Mouse (Mus musculus): ENCODE data around the gene Copb1.
A peak's percentile ranks its signal among the peaks of the same experiment; 100 is the strongest.

The Copb1 gene

DNA sequence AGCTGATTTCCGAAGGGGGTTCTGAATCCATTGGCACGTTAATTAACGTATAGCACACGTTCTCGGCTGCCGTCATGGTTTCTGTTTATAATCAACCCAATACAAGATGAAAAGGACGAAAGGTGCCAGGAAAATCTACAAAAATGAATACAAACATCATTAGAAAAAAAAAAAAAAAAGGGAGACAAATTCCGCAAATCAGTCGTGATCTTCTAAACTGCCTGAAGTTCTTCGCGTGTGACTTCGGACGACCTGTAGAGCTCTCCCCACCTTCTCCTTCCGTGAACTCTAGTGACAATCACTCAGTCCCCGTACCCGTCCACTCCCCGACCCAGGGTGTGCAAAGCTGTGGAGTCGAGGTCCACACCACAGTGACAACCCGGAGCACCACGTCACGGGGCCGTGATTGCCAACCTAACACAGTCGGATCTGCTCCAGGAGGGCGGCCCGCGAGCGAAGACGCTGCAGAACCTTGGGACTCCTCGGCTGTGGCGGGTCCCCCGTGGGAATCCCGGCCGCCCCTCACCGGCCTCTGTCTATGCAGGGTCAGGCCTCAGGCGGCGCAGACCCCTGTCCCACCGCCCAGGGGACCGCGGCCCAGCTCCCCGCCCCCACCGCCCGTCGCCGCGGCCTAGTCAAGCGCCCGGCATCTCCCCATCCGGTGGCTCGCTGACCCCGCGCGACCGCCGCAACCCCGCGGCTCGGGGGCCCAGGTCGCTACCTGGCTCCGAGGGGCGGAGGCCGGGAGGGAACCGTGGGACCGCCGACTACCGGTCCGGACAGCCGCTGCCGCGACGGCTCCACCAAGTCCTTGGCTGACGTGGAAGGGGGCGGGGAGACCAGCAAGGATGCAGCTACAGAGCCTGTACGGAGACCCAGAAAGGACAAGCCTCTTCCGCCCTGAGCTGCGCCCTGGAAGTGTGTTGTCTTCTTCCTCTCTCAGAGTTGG is at the start of gene Copb1:
Copb1 (minus strand) TSS at position 827 of the 949 bp plus-strand sequence.
- DNase-seq (ENCODE audit: low read depth) = peak; percentile 95

DNA sequence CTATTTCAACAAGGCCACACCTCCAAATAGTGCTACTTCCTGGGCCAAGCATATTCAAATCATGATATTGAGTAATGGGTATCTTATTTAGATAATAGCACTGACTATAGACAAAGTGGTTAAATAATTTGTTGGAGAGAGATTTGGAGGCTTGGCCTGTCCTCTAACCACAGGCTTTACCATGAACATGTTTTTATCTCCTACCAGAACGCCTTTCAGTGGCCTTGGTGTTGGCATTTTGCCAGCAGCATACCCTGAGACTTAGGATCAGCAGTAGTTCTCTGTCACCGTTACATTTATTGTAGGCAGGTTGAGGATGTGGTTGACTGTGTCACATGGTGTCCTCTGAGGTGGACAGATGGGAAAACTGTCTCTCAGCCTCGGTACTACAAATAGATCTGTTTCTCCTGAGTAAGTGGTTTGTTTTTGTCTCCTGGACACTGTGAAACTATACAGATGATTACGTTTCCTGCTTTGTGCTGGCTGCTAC is 46.8 kb upstream of the Copb1 start:
- peak; percentile 70 for DNase-seq (ENCODE audit: low read depth)

DNA sequence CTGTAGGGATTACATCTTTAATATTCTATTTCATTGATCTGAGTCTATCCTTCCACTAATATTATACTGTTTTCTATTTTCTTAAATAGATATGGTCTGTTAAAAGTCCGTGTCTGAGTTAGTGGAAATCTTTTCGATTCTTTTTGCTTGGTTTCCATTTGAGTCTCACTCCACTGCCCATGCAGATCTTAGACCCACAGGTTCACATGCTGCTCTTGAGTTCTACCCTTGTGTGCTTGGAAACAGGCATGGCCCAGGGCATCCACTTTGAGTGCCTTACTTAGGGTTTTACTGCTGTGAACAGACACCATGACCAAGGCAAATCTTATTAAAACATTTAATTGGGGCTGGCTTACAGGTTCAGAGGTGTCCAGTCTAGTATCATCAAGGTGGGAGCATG is 46.3 kb upstream of the Copb1 start:
- DNase-seq (ENCODE audit: low read depth) = no peak

DNA sequence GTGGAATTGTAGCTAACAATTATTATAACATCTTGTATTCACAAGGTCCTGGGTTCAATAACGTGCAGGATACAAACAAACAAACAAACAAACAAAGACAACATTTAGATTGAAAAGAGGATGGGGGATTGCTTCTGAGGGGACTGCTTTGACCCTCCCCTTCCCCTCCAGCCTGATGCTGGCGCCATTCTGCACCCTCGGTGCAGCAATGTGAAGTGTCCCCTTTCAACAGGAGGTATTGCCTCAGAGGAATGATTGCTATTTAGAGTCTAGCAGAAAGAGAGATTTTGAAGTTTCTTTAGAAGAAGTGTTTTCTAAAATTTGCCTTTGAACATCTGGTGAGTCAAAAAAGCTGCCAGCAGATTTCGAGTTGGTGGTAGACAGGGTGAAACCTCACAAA is 44.7 kb upstream of the Copb1 start:
- no peak for DNase-seq (ENCODE audit: low read depth)

DNA sequence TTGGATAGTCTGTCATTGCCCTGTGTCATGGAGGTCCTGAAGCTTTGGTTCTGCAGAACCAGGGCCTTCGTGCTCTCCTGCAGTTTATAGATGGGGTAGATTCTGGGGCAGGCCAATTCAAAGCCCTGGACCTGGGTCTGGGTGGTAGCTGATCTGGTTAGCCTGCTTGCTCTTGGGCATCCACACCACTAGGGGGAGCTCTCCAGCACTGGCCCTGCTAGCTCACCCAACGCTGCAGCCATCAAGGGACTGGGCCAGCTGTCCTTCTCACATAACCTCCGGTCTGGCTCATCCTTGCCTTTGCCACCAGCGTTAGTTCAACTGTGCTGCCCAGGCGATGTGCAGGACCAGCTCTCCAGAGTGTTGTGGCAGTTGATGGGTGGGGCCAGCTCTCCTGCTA is 40.2 kb upstream of the Copb1 start:
- DNase-seq (ENCODE audit: low read depth) = no peak

DNA sequence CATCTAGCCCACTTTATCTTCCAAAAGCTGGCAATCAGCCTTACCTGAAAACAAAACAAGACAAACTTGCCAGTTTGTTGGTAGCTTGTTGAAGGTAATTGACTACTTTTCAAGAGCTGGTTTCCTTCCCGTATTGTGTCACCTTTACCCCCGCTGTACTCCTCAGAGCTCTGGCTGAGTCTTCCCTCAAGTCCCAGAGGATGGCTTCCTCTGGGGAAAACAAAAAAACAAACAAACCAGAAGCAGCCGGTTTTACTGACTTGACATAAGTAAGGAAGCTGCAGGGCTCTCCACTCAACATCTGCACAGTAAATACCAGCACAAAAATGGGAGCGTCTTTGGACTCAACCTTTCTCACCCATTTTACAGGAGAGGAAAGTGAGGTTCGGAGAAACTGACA is 39.4 kb upstream of the Copb1 start:
- no peak for DNase-seq (ENCODE audit: low read depth)

DNA sequence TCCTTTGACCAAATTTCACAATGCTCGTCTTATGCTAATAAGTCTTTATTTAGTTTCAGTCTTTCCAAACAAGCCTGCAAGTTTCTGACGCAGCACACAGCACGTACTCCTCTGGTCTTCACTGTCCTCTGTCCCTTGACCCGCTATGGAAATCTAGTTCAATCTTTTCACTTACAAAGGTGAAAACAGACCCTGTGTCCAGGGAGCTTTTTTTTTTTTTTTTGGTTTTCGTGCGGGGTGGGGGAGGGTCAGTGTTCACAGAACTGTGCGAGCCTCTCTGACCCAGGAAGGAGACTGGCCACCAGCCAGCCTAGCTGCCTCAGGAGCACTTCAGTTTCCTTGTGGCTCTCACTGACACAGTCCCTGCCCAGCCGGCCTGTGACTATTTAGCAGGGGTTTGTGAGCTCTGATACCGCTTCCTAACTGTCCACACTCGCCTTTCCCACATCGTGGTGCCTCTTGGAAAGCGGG is 38.0 kb upstream of the Copb1 start:
- DNase-seq (ENCODE audit: low read depth) = no peak

DNA sequence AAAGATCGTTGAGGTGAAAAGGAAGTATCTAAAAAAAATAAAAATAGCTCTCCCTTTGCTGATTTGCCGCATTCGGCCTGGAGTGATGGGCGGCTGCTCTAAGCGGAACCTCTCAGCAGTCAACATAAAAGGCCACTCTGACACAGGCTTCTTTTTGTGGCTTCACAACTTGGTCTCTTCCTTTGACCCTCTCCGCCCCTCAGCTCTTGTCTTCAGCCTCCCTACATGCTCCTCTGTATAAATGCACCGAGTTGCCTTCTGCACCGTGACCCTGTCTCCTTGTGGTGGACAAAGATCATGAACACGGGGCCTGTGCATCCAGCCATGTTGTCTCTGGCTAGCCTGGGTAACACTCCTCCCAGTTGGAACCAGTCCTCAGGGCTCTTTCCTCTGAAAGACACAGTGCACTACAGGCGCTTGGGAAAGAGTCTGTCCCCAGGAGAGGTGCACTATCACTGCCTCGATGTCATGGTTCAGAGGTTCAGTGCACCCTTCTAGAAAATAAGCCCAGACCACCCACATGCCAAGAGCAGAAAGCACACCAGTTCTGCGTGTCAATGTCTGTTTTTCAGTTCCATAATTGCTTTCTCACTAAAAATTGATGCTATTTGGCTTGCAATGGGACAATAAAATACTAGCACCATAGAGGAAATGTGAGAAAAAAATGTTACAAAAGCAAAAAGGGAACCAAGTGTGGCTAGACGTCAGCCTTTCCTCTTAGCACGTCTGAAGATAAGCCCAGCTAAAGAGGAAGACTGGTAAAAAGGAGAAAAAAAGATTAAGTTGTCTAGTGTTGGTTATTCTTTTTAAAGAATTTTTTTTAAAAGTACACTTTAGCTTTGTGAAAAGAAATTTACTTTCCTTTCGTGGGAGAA is 37.2 kb upstream of the Copb1 start:
- peak; percentile 32 for DNase-seq (ENCODE audit: low read depth)

DNA sequence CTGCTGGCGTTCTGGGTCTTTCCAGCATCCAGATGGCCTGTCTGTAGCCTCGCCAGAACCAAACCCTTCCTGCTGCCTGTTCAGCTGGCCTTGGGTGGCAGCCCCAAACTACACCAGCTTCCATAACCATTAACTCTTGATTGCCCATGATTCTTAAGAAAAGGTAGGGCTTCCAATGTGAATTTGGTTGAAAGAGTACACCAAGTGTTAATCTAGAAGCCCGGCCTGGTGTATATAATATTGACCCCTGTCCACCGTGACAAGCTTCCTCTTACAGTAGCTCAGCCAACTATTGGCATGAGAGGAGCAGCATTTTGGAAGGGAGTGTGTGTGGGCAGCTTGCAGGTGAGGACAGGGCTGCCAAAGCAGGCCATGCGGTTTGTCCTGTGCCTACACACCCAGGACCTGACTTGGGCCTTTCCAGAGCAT is 35.6 kb upstream of the Copb1 start:
- DNase-seq (ENCODE audit: low read depth) = no peak

DNA sequence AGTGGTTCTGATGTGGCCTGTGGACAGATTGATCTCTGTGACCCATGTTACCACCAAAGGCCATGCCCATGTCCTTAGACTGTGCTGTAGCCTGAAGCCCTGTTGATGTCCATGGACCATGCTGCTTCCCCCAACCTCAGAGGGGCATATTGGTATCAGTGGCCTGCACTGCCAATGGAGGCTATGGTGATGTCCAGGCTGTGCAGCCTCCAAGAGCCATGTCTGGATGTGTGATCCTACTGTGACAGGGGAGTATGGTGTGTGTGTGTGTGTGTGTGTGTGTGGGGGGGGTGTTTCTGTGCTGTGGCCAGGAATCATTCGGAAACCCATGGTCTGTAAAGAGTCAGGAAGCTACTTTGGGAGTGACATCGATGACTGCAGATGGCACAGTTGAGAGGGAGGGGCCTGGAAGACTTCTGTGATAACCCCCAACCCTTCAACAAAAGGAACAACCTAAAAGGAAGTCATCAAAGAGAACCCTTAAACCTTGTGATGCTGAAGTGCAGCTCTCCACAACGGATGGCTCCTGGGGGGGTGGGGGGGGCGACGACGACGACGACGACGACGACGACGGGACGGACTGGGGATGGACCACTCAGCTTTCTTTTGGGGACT is 29.9 kb upstream of the Copb1 start:
- no peak for DNase-seq (ENCODE audit: low read depth)

DNA sequence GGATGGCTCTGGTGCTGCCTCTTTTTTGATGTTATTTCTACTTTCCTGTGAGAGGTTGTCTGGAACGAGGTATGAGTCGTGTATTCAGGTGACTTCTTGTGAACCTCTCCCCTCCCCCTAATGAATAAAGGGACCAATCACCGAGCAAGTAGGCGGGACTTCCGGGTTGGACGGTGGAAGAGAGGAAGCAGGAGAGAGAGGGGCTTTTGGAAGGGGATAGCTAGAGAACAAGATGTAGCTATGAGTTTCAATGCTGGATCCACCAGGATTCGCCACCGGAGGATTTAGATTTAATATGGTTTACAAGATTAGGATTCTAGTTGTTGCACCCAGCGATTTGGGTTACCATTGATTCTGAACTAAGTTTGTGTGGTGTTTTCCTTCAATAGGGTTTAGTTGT is 28.5 kb upstream of the Copb1 start:
- no peak for DNase-seq (ENCODE audit: low read depth)

DNA sequence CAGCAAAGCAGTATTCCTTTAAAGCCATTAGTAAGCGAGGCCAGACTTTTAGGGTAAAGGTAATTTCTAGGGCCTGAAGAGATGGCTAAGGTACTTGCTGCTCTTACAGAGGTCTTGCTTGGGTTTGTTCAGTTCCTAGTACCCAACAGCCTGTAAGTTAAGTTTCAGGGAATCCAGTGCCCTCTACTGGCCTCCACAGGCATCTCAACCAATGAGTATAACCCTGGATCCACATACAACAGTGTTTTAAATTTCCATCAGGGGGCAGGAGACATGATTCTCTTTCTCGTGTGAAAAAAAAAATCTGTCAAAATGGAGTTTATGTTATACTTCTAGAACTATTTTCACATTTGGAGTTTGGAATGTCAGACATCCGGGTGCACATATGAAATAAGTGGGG is 27.2 kb upstream of the Copb1 start:
- peak; percentile 81 for DNase-seq (ENCODE audit: low read depth)

DNA sequence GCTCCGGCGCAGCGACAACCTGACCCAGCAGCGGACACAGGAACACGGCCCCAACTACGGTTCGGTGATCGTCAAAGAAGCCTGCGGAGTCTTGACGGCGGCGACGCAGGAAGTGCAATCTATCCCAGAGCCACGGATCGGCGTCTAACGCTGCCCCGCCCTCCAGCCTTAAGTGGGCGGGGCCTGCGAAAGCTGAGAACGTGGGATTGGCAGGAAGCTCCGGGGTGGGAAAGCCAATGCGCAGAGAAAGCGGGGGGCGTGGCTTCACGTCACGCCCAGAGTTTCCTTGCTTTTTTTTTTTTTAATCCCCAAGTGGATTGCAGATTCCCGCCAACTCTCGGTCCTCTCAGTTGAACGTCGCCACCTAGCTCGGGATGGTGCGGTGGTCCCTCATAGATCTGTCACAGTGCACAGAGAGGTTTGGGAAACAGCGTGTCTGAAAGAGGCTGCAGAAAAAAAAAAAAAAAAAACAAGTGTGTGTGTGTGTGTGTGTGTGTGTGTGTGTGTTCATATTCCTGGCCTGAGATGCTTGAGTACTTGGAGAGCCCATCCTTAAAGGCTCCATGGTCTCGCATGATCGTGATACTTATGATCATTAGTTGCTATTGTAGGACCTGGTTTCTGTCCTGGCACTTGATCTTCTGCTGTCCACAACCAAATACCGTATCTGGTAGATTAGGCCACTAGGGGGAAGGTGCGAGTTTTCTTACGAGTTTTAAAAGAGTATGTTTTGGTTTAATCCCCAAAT is 21.7 kb upstream of the Copb1 start, which contains the start of gene Psma1:
Psma1 (minus strand) TSS at position 114 of the 748 bp plus-strand sequence.
- DNase-seq (ENCODE audit: low read depth) = peak; percentile 99

DNA sequence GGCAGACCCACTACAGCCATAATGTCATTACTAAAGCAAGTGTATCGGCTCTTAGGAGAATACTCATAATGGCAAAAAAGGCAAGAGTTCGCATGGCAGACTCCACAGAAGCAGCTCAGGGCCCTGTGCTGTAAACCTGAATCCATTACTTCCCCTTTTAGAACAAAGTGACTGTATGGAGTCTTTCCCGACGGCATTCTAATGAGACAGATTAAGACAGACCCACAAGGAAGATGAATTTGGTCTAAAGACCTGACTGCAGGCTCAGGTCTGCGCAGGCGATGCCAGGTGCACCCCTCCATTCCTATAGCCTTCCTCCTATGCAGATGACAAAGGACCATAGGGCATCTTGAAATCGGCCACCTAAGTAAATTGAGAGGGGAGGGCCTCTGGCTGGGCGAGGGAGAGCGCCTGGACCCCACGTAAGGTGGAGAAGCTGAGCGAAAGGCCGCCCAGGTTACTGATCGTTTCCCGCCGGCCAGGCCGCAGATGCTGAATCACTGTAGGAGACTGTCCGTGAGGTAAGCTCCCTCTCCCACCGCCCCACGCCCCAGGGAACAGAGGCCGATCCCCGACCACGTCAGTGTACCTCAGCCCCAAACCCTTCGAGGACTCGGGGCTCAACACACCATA is 21.0 kb upstream of the Copb1 start:
- DNase-seq (ENCODE audit: low read depth) = no peak

DNA sequence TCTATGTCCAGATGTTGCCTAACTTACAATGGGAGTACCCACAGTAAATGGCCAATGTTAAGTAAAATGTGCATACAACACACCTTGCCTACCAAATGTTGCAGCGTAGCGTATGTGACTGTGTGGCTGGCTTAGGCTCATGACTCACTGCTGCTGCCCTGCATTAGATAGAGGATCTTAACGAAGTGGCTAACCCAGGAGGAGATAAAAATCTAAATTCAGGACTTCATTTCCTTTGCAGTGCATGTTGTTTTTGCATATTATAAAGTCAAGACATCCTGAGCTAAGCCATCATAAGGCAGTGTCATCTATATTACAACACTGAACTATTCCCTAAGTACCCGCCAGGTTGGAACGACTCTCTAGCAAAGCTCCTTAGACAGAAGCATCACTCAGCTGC is 13.9 kb upstream of the Copb1 start:
- DNase-seq (ENCODE audit: low read depth) = no peak

DNA sequence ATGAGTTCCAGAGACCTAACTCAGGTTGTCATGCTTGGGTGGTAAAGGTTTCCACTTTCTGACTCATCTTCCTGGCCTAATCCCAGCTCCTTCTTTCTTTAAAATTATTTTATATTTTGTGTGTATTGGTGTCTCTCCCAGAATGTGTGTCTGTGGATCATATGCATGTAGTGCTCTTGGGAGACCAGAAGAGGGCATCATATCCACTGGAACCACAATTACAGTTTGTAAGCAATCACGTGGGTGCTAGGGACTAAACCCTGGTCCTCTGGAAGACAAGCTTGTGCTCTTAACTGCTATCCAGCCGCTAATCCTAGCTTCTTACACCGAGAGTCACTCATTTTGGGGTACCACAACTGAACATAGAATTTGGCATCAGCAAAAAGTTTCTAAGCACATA is 2.8 kb downstream of the Copb1 start:
- DNase-seq (ENCODE audit: low read depth) = peak; percentile 26

DNA sequence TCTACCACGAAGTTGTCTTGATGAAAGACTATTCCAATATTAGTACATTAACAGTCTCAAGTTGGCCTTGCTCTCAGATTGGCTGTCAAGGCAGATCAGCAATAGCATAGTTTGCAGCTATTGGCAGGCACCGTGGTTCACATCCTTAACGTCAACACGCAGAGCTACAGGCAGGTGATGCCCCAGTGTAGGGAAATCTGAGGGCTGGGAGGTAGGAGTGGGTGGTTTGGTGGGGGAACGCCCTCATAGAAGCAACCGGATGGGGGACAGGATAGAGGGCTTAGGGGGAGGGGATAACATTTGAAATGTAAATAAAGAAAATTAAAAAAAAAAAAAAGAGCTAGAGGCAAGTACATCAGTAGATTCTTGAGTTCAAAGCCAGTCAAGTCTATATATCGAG is 20.5 kb downstream of the Copb1 start:
- DNase-seq (ENCODE audit: low read depth) = peak; percentile 32

DNA sequence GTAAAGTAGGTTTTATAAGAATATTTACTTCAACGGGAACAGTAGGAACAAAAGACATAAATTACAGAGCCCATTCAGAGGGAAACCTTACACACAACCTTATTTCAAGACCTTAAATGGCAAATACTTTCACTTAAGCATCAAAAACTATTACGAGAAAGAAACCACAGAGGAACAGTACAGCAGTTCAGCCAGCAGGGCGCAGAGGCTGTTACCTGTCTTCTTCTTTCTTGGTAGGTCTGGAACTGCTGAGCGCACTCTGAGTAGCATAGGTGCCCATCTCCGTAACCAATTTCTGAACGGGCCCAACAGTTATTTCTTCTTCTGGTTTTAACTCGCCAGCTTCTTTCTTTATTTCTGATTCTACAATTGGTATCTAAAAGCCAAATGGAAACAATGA is 21.5 kb downstream of the Copb1 start:
- peak; percentile 38 for DNase-seq (ENCODE audit: low read depth)

DNA sequence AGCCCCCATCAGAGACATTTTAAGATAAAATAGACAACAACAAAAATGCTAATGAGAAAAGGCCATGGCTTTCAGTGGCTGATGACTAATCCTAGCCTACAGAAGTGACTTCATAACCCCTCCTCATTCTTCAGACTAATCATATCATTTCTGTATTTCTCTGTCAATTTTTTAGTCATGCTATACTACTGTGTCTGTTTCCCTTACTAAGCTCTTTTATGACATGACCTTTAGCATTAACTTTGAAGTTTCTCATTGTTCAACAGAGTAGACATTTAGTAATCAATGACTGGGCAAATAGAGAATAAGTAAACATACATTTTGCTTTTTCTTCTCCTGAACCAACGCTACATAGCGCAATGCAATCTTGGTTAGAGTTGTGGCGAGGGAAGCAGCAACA is 22.7 kb downstream of the Copb1 start:
- DNase-seq (ENCODE audit: low read depth) = no peak

DNA sequence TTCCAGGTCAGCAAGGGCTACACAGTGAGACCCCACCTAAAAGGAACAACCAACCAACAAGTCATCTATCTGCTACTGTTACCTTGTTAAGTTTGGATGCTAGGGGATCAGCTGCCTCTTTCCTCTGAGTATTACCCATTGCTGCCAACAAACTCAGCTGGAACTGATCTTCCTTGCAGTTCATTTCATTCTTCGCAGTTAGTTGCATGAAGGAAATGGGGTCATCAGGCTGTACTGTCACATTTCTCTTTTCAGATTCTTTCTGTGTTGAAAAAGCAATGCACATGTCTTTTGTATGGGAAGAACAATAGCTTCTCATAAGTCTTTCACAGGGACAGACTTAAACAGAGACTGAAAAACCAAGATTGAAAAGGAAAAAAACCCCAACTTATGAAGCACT is 28.0 kb downstream of the Copb1 start:
- no peak for DNase-seq (ENCODE audit: low read depth)

DNA sequence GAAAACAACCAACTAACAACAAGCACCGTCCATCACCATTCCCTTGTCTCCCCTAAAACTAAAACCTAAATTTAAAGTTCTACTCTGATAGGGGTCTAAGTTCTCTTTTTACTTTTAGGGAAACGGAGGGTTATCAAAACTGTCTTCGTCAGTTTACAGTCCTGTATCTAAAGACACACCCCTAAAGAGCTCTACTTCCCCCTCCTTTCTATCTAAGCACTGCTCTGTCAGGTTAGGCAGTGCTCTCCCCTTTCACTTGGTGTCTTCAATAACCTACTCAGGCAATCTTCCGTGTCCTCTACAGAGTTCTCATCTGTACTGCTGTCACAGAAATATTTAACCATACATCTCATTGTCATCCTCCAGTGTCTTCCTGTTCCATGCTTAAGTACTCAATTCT is 34.1 kb downstream of the Copb1 start:
- no peak for DNase-seq (ENCODE audit: low read depth)
